Mouse (Mus musculus): Measurements from ENCODE around the gene Cadps2. TPM values are rescaled to one million over a fixed set of nuclear protein-coding genes. Genes with fewer than 3 reads are reported as not detected.

Cadps2 gene
- polyA plus RNA-seq, 1 experiment, result 0.80 TPM

DNA sequence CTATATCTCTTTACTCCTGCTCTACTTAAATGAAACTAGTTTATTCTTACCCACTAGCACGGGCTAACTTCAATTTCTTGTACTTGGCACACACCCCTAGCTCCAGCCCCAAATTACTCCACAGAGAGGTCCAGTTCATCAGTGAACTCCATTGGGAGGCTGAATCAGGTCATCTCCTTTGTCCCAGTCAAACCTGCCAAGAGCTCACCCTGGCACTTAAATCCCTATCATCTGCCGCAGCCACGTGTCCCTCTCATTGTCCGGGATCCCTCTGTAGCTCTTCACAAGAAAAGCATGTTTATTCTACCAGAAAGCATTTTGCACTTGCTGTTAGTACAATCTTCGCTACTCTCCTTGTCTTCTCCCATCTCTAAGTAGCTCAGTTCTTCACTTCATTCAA lies 17.4 kb downstream of the Cadps2 start:
- WGBS, result 81% methylated on average over 5 of the region's 5 CpGs
- Histone ChIP-seq H3K4me1 (ENCODE audit: control insufficient read depth, insufficient read depth, low read length) (no peaks in the 10 kb centered on the region), H3K27ac (ENCODE audit: control insufficient read depth, insufficient read depth, low read depth, low read length, poor library complexity) (no peak overlapping the region), H3K4me3 (replicated peaks; ENCODE audit: control insufficient read depth, low read depth, low read length) (no peak overlapping the region)
- TF ChIP-seq CTCF (IDR thresholded peaks at IDR 0.05; ENCODE audit: control insufficient read depth, insufficient read depth, low read length) (no peak), POLR2A (IDR thresholded peaks at IDR 0.05; ENCODE audit: borderline replicate concordance, control insufficient read depth, low read depth, low read length) (no peak)

DNA sequence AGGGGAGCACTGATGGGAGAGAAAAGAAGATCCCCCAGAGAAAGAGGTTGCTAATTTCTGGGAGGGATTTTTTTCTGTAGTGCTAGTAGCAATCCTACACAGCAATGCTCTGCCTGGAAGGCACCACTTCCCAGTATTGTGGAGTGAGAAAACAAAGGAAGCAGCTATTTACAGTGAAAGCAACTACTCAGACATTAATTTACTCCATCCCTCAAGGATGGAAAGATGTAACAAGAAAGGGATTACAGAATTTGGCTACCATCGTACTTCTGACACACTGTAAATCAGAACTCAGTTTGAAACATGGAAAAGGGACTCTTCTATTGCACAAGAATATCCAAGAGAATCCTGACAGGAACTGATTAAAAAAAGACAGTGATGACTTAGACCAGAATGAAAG lies 29.1 kb downstream of the Cadps2 start:
- Histone ChIP-seq H3K27ac (ENCODE audit: control insufficient read depth, insufficient read depth, low read depth, low read length, poor library complexity) (no peak overlapping the region), H3K4me3 (replicated peaks; ENCODE audit: control insufficient read depth, low read depth, low read length) (no peak overlapping the region), H3K4me1 (ENCODE audit: control insufficient read depth, insufficient read depth, low read length) (no peaks in the 10 kb centered on the region)
- no peak for TF ChIP-seq POLR2A (IDR thresholded peaks at IDR 0.05; ENCODE audit: borderline replicate concordance, control insufficient read depth, low read depth, low read length)
- TF ChIP-seq CTCF (IDR thresholded peaks at IDR 0.05; ENCODE audit: control insufficient read depth, insufficient read depth, low read length), result no peak
- WGBS, result 73% methylated on average over 1 of the region's 1 CpGs

DNA sequence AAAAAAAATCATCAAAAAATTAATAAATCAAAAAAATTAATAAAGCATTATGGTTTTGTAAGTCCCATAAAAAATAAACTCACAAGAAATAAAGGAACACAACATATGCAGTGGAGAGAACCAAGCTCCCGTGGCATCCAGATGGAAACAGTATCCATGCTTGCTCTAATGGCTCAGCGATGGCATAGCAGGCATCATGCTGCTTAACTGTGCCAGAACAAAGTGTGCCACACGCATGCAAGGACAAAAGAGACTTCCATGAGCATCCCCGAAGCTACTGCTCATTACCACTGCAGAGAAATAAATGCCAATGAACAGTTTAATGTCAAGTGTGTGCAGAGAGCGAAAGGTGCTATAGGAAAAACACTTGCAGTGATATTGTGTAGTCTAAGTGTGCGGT lies 29.9 kb downstream of the Cadps2 start:
- 79% methylated on average over 6 of the region's 6 CpGs for WGBS
- H3K4me1 ChIP-seq (ENCODE audit: control insufficient read depth, insufficient read depth, low read length), result no peaks in the 10 kb centered on the region
- no peak overlapping the region for H3K27ac ChIP-seq (ENCODE audit: control insufficient read depth, insufficient read depth, low read depth, low read length, poor library complexity)
- TF ChIP-seq POLR2A (IDR thresholded peaks at IDR 0.05; ENCODE audit: borderline replicate concordance, control insufficient read depth, low read depth, low read length) (no peak), CTCF (IDR thresholded peaks at IDR 0.05; ENCODE audit: control insufficient read depth, insufficient read depth, low read length) (no peak)
- H3K4me3 ChIP-seq (replicated peaks; ENCODE audit: control insufficient read depth, low read depth, low read length), result no peak overlapping the region

DNA sequence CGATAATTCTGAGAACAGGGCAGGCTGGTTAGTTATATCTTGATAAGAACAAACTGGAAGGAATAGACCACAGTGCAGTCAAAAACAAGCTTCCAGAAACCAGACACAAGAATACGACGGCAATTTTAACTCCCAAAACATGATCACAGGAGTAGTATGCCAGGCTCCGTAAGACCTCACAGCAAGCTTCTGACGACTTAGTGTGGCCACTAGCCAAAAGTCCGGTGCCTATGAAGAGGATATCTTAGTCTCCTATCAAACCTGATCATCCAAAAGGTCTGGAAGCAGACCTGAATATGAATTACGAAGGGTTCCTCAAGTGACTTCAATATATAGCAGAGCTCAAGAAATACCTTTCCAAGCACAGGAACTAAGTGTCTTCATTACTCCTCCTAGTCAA lies 33.9 kb downstream of the Cadps2 start:
- H3K27ac ChIP-seq (ENCODE audit: control insufficient read depth, insufficient read depth, low read depth, low read length, poor library complexity), result no peak overlapping the region
- TF ChIP-seq POLR2A (IDR thresholded peaks at IDR 0.05; ENCODE audit: borderline replicate concordance, control insufficient read depth, low read depth, low read length), result no peak
- TF ChIP-seq CTCF (IDR thresholded peaks at IDR 0.05; ENCODE audit: control insufficient read depth, insufficient read depth, low read length), result no peak
- no peaks in the 10 kb centered on the region for H3K4me1 ChIP-seq (ENCODE audit: control insufficient read depth, insufficient read depth, low read length)
- no peak overlapping the region for H3K4me3 ChIP-seq (replicated peaks; ENCODE audit: control insufficient read depth, low read depth, low read length)
- WGBS, result 89% methylated on average over 7 of the region's 7 CpGs

DNA sequence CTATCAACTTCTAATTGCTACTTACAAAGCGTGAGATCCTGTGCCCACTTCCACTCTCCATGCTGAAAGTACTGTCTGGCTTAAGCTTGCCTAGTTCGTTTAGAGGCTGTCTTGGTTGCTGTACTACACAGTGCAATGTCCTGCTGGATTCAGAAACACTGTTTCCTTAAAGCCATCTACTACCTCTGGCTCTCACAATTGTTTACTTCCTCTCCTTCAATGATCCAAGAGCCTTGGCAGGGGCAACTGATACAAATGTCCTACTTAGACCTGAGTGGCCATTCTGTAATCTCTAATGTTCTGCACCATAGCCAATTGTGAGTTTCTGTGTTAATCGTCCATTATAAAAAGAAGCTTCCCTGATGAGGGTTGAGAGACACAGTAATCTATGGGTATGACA lies 47.4 kb downstream of the Cadps2 start:
- Histone ChIP-seq H3K4me1 (ENCODE audit: control insufficient read depth, insufficient read depth, low read length) (no peaks in the 10 kb centered on the region), H3K4me3 (replicated peaks; ENCODE audit: control insufficient read depth, low read depth, low read length) (no peak overlapping the region), H3K27ac (ENCODE audit: control insufficient read depth, insufficient read depth, low read depth, low read length, poor library complexity) (no peak overlapping the region)
- TF ChIP-seq CTCF (IDR thresholded peaks at IDR 0.05; ENCODE audit: control insufficient read depth, insufficient read depth, low read length) (no peak), POLR2A (IDR thresholded peaks at IDR 0.05; ENCODE audit: borderline replicate concordance, control insufficient read depth, low read depth, low read length) (no peak)
- WGBS, result 68% methylated on average over 3 of the region's 3 CpGs

DNA sequence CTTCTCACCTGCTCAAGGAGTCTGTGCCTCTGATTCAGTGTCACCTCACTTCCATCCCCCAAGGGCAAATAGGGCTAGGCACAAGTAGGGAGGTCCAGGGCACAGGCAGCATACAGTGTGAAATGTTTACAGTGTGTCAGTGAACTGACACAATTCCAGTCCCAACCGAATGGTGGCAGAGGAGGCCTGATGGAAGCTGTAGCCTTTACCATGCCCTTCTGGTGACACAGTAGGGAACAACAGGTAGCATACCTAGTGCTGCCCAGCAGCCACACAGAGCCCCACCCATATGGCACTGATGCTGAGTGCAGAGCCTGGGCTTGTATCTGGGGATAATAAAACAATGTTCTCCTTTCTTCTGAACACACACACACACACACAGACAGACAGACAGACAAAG lies 61.6 kb downstream of the Cadps2 start:
- H3K27ac ChIP-seq (ENCODE audit: control insufficient read depth, insufficient read depth, low read depth, low read length, poor library complexity), result no peak overlapping the region
- TF ChIP-seq POLR2A (IDR thresholded peaks at IDR 0.05; ENCODE audit: borderline replicate concordance, control insufficient read depth, low read depth, low read length) (no peak), CTCF (IDR thresholded peaks at IDR 0.05; ENCODE audit: control insufficient read depth, insufficient read depth, low read length) (no peak)
- WGBS, result 68% methylated on average over 1 of the region's 1 CpGs
- H3K4me1 ChIP-seq (ENCODE audit: control insufficient read depth, insufficient read depth, low read length), result no peaks in the 10 kb centered on the region
- H3K4me3 ChIP-seq (replicated peaks; ENCODE audit: control insufficient read depth, low read depth, low read length), result no peak overlapping the region

DNA sequence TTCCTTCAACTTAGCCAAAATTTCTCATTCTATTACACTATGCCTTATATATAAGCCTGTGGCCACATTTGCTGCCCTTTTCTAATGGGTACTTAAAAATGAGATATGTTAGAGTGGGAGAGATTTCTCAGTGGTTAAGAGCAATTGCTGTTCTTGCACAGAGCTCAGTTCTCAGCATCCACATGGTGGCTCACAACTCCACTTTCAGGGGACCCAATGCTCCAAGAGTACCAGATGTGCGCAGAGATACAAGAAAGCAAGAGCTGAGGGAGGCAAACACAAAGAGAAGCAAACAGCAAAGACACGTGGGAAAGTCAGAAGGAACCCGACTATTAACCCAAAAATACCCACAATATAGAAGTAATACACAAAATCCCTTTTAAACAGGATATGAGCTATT lies 77.0 kb downstream of the Cadps2 start:
- WGBS, result 50% methylated on average over 3 of the region's 3 CpGs
- TF ChIP-seq CTCF (IDR thresholded peaks at IDR 0.05; ENCODE audit: control insufficient read depth, insufficient read depth, low read length), result no peak
- TF ChIP-seq POLR2A (IDR thresholded peaks at IDR 0.05; ENCODE audit: borderline replicate concordance, control insufficient read depth, low read depth, low read length), result no peak

DNA sequence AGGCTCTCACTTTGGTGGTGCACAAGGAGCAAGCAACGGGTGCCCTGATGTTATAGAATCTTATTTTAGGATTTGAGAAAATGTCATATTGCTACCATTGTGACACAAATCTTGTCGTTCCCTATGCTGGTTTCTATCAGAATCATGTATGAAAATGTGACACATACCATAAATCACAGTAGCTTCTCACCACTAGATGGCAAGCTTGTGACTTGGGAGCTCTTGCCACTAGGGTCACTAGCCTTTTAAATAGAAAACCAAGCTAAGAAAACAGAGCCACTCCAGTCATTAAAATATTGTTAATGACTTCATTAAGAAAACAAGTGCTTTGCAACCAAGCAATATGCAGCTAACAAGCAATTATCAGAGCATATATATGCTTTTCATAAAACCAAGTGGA lies 81.0 kb downstream of the Cadps2 start:
- WGBS, result 64% methylated on average over 2 of the region's 2 CpGs
- Histone ChIP-seq H3K27ac (ENCODE audit: control insufficient read depth, insufficient read depth, low read depth, low read length, poor library complexity) (no peak overlapping the region), H3K4me1 (ENCODE audit: control insufficient read depth, insufficient read depth, low read length) (no peaks in the 10 kb centered on the region), H3K4me3 (replicated peaks; ENCODE audit: control insufficient read depth, low read depth, low read length) (no peak overlapping the region)
- TF ChIP-seq POLR2A (IDR thresholded peaks at IDR 0.05; ENCODE audit: borderline replicate concordance, control insufficient read depth, low read depth, low read length) (no peak), CTCF (IDR thresholded peaks at IDR 0.05; ENCODE audit: control insufficient read depth, insufficient read depth, low read length) (no peak)

More for the DNA sequence above, 77.0 kb downstream of the Cadps2 start:
- H3K4me1 ChIP-seq (ENCODE audit: control insufficient read depth, insufficient read depth, low read length), result no peaks in the 10 kb centered on the region
- H3K4me3 ChIP-seq (replicated peaks; ENCODE audit: control insufficient read depth, low read depth, low read length), result no peak overlapping the region
- no peak overlapping the region for H3K27ac ChIP-seq (ENCODE audit: control insufficient read depth, insufficient read depth, low read depth, low read length, poor library complexity)

DNA sequence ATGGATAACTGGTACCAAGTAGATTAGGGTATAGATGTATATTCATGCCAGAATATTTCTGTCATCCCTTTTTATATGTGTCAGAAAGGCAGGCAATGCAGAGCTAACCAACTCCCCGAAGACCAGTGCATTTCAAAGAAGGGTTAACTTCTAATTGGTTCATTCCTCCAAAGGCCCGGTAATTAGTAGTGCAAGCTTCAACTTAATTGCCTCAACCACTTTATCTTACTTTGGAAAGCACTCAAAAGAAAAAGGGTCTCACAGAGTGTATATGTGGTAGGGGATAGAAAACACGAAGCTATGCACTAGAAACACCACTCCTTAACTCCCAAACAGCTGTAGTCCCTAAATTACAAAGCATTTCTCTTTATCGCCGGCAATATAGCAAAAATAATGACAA lies 90.4 kb downstream of the Cadps2 start:
- Histone ChIP-seq H3K4me1 (ENCODE audit: control insufficient read depth, insufficient read depth, low read length) (no peaks in the 10 kb centered on the region), H3K4me3 (replicated peaks; ENCODE audit: control insufficient read depth, low read depth, low read length) (no peak overlapping the region), H3K27ac (ENCODE audit: control insufficient read depth, insufficient read depth, low read depth, low read length, poor library complexity) (no peak overlapping the region)
- no peak for TF ChIP-seq POLR2A (IDR thresholded peaks at IDR 0.05; ENCODE audit: borderline replicate concordance, control insufficient read depth, low read depth, low read length)
- no peak for TF ChIP-seq CTCF (IDR thresholded peaks at IDR 0.05; ENCODE audit: control insufficient read depth, insufficient read depth, low read length)
- 77% methylated on average over 5 of the region's 5 CpGs for WGBS
